Mouse (Mus musculus): ENCODE measurements around the gene Tmco1.

The Tmco1 gene

DNA sequence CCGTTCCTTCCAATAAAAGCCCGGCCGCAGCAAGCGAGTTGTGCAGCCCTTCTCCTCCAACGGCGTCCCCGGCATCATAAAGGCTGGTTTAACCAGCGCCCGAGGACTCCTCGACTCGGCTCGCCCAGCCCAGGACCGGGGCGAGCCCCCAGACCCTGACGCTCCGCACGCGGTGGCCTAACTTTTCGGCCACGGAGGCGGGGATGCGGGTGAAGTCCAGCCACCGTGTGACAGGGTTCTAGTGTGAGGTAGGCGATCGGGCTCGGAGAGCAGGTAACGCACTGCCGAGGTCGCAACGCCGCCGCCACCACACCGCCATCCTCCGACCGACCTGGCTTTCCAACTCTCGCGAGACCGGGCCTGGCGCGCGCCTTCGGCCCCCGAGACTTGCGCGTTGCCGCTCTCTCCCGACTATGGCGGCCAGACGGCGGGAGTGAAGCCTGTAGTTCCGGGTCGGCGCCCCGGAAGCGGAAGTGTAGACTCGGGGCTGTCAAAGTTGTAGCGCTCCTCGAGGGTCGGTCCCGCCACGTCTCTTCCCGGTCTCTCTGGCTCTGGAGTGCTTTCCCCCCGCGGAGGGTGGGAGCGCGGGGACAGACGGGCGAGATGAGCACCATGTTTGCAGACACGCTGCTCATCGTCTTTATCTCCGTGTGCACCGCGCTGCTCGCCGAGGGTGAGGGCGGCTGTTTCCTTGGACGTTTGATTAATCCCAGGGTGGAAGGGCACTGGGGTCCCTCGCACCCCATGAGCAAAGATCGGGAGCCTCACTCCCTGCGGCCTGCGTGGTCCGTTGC, at the start of gene Tmco1:
Gene Tmco1 (plus strand): TSS at position 118 of the 794 bp plus-strand sequence.
- peak; percentile 90 for DNase-seq (ENCODE audit: low read depth, low spot score)

DNA sequence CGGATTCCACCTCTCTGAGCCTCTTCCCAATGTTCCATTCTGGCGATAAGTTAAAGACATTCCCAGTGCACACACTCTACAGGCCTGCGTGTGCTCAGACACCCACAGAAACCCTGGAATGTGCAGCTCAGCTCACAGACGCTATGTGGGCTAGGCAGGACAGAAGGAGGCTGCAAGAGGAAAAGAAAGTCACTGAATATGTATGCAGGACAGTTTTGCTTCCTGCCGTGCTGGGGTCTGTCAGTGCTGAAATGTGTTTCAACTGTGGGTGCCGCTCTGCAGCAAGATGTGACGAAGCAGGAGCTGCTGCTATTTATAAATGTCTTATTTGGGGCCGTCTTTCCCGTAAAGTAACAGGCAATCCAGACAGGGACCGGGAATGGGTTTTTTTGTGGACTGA, 48.5 kb upstream of the Tmco1 start:
- DNase-seq (ENCODE audit: low read depth, low spot score), result no peak

DNA sequence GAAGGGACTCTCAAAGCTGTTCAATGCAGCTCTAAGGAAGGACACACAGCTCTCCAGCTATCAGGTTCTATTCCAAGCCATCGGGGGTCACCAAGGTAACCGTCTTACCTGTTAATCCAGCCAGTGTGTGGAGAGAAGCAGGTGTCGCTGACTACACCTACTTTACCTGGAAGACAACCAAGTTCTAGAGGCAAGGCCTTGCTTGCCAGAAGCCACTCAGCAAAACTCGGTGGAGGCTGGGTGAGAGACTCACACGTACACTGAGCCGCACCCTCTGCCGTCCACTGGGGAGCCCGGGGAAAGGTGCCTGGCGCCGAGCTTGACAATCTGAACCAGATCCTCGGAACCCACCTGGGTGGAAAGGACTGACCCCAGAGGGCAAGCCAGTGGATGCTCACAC, 46.4 kb upstream of the Tmco1 start:
- no peak for DNase-seq (ENCODE audit: low read depth, low spot score)

DNA sequence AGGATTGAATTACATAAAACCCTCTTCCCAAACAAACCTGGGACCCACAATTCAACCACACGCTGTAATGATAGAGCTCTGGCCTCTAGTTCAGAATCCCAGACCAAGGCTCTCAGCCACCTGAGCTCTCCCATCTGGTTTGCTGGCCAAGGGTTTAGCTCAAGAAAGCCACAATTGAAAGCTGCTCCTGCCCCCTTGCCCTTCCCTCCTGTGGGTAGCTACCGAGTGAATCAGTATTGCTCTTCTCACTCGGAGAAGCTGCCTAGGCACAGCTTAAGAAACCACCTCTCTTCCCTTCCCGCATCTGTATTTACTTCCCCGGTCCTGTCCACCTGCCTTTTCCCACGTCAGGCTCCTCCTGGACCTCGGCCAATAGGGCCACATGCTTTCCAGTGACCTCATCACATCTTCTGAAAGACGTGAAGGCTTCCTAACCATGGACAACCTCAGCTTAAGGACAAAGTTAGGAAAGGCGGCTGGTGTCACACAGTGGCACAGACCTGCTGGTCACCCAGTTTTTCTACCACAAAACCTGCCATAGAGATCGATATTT, 45.6 kb upstream of the Tmco1 start:
- DNase-seq (ENCODE audit: low read depth, low spot score), result no peak

DNA sequence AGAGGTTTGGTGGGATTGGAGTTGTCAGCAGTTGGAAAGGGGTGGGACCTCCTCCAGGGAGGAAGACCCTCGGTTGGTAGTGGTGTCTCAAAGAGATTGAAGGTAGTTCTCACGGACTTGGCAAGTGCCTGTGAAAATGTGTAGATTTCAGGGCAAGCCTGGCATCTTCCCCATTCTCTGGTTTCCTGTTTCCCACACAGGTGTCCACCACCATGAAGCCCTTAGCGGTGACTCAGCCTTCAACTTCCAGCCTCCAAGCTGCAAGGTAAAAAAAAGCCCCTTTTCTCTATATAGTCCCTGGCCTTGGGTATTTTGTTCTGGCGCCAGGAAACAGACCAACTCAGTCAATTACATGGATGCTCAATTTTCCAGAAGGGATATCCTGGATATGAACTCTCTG, 42.8 kb upstream of the Tmco1 start:
- DNase-seq (ENCODE audit: low read depth, low spot score), result no peak

DNA sequence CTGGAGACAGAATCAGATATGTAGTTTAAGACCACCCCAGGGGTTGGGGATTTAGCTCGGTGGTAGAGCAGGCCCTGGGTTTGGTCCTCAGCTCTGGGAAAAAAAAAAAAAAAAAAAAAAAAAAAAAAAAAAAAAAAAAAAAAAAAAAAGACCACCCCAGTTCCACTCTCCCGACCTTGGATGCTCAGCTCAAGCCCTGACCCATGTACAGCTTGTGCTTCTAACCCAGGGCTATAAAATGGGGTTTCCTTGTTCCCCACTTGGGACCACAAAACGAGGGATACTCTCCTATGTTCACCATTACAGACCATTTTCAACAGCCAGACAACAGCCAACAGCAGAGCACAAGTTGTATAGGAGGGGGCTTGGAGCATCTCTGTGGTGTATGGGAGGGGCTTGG, 41.5 kb upstream of the Tmco1 start:
- no peak for DNase-seq (ENCODE audit: low read depth, low spot score)

DNA sequence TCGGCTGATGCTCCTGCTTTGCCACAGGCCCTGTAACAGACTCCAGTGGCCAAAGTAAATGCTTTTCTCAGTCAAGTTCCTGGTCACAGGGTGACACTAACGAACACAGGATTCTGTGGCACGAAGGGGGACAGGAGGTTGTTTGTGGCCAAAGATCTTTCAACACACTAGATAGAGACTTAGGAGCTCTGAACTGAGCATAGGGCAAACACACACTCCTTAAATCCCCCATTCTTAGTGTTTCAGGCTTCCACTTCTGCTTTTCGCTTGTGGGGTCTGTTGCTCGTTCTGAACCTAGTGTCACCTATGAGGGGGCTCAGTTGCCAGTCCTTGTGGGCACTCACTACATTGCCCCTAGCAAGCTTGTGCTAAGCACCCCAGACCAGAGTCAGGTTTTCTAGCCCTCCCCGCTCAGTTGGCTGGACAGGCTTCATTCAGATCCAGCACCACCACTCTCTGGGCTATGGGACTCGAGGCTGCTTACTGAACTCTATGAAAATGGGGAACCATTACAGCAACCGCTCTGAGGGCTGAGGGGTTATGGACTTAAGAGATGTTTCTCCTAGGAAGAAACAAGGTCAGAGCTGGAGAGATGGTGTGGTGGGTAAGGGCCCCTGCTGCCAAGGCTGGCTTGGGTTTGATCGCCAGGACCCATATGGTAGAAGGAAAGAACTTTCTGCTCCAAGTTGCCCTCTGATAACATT, 39.7 kb upstream of the Tmco1 start:
- DNase-seq (ENCODE audit: low read depth, low spot score), result no peak

DNA sequence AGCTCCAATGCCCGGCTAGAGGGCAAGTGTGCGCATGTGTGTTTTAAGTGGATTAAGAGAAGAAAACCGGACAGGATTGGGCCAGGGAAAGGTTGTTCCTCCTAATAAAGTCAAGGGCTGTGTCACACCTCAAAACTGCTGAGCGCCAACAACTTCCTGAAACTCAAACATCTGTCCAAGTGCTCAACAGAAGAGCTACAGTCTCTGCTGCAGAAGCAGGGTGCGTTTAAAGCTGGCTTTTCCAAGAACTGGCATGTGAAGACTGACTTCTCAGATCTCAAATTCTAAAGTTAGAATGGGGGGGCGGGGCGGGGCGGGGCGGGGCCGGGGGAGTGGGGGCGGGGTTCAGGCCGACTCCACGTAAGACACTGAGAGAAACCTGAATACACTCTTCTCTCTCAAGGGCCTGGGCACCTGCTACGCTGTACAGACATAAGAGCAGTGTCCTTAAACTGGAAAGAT, 38.8 kb upstream of the Tmco1 start:
- DNase-seq (ENCODE audit: low read depth, low spot score), result no peak

DNA sequence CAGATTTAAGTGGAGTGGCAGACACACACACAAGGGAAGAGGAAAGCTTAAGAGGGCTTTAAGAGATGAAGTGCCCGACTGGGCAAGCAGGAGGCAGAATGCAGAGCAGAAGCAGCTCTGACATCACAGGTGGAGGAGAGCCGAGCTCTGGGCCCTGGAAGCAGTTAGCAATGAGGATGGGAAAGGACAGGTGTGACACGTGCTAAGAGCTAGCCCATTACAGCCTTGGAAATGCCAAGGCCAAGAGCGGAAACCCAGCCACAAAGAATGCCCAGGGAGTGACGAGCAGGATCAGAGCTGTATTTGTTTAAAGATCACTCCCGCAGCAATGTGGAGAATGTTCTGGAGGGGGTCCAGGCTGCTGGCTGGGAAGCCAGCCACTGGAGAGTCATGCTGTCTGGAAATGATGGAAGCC, 38.3 kb upstream of the Tmco1 start:
- DNase-seq (ENCODE audit: low read depth, low spot score), result no peak

DNA sequence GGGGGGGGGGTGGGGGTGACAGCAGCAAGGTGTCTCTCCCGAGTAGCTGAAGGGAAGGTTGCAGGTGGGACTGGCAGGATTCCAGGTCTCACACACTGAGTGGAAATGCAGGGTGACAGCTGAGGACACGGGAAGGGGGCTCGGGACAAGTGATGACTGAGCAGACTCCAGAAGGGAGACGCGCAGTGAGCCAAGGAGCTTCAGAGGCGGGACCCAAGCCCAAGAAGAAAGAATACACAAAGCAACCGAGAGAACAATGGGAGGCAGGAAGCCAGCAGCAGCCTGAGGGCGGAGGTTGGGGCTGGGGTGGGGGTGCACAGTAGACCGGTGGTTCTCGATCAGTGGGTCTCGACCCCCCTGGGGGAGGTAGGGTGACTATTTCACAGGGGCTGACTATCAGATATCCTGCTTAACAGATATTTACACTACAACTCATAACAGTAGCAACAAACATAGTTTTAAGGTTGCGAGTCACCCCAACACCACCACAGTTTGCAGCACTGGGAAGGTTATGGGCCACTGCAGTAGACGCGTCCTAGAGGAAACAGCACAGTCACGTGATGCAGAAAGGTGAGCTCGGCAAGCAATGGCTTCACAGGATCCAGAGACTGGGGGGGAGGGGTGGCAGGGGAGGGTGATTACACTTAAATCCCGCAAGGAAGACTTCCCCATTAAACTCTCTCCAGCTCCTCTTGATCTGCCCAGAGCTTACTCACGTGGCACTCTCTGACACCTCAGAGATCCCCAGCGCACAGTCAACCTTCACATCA, 37.7 kb upstream of the Tmco1 start:
- DNase-seq (ENCODE audit: low read depth, low spot score), result no peak

DNA sequence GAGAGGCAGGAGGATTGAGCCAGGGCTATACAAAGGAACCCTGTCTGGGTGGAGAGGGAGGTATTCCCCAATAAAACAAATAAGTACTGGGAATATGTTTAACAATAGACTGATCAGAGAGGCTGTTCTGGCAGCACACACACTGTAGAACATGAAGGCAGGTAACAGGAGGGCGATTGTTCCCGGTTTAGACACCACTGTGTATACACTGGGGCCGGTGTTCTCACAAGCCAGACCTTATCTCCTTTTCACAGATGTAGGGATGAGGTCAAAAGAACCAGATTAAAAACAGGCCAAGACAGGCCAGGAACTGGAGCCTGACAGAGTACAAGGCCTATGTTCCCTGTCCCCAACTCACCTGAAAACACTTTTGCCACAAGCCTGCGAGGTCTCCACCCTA, 36.9 kb upstream of the Tmco1 start:
- peak; percentile 59 for DNase-seq (ENCODE audit: low read depth, low spot score)

DNA sequence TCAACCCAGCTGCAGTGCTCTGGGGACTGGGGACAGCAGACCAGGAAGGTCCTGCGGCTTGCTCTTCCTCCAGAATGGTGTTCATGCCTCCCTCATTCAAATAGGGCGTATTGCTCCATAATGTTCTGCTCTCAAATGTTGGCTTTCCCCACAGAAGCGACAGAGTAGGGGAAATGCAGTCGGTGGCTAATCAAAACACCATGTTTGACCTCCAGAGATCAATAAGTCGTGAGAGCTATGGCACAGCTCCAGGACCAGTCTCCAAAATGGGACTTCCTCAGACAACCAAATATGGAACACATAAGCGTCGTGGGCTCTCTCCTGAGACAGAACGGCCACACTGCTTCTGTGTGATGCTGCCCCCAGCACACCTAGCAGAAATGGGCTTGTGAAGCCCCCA, 36.3 kb upstream of the Tmco1 start:
- no peak for DNase-seq (ENCODE audit: low read depth, low spot score)

DNA sequence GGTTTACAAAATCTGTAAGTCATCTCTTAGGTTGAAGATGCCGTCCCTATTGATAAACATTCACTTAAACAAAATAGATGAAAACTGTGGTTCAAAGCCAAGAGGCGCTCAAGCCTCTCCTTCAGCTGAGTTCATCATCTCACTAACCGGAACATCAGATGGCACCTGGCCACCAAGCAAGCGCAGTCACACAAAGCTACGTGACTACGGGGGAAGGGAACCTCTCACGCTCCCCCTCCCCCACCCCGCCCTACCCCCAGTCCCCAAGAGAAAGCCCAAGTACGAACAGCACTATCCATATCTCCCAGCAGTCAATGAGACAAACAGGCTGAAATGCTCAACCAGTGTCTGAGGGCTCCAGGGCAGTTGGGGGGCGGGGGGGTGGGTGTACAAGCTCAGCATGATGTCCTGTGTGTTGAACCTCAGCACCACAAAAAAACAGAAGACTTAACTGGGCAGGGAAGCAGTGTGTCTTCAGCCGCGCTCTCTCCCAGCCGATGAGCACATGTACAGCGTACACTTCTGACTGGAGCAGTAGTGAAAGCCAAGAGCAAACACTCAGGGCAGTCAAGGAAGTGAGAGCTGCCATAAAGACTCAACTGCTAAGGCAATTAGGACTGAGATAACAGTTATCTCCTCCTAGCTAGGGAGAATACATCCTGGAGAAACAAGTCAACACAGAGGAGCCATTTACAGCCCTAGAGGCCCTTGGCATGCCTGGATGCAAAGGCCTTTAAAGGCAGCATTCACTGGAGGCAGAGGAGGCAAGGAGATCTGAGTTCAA, 34.6 kb upstream of the Tmco1 start:
- DNase-seq (ENCODE audit: low read depth, low spot score), result no peak

DNA sequence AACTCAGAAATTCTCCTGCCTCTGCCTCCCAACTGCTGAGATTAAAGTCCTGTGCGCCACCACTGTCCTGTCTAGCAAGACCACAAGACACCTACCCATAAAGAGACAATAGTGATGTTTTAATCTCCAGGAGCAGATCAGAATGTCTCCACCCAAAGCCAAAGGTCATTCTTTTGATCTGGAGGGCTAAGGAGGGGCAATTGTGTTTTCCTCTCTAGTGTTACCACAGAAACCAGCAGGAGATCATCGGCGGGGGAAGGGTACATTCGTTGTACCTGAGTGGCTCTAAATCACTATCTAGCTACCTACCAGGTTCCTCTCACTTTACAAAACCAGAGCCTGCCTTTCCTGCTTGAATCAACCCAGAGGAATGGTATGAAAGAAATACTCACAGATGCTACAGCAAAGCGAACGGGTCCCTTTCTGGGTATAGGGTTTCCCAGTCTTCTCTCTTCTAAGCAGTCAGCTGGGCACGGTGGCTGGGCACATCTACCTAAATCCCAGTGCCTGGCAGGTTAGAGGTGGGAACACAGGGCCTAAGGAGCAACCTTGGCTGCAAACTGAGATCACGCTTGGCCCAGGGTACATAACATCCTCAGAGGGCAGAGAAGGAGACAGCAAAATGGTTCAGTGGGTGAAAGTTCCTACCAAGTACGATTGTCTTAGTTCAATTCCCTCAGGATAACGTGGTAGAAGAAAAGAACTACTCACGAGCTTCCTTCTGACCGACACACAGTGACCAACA, 33.4 kb upstream of the Tmco1 start:
- no peak for DNase-seq (ENCODE audit: low read depth, low spot score)

DNA sequence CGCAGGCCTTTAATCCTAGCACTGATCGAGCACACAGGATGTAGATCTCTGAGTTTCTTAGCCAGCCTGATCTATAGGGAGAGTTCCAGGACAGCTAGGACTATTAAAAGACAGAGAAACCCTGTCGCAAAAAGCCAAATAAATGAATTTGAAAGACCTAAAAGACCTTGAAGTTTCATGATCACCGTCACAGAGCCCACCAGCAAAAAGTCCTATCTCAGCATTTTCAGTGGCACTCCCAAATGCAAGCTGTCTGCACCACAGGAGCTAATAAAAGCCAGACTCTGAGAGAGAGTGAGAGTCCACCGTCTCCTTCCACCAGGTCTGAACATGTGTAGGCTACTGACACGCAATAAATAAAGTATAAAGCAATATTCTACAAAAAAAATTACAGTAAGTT, 29.8 kb upstream of the Tmco1 start:
- no peak for DNase-seq (ENCODE audit: low read depth, low spot score)

DNA sequence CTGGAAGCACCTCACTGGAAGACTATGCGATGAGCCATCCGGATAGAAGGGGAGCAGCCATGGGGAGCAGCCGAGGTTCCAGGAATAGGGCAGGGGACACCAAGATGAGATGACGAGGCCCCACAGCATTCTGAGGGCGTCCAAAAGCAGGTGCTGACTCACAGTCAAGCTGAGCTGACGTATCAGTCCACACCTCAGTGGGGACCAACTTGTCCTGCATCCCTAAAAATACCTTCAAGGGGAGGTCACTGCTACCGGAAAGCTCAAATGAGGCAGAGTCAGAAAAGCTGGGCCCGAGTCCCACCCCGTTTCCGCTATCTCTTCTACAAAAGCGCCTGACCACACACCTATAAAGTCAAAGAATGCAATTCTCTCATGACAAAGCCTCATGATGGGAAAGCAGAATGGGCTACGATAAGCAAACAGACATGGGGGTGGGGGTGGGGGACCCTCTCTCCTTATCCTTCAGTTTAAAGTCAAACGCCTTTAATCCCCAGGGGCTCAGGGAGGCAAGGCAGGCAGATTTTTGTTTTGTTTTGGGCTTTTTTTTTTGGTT, 28.9 kb upstream of the Tmco1 start:
- DNase-seq (ENCODE audit: low read depth, low spot score), result no peak

DNA sequence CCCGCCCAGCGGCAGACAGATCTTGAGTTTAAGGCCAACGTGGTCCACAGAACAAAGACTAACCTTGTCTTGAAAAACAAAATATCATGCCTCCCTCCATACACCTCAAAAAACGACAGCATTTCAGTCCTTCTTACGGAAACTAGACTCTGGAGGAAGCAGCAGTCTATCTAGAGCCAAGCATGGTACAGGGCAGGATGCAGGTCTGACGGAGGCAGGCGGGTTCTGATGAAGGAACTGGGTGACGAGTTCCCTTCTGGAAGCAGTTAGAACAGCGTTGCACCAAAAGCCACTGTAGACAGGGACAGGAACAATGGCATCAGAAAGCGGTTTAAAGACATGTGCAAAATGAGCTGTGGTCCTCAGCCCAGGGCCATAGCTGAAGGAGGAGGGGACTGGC, 28.1 kb upstream of the Tmco1 start:
- DNase-seq (ENCODE audit: low read depth, low spot score), result no peak

DNA sequence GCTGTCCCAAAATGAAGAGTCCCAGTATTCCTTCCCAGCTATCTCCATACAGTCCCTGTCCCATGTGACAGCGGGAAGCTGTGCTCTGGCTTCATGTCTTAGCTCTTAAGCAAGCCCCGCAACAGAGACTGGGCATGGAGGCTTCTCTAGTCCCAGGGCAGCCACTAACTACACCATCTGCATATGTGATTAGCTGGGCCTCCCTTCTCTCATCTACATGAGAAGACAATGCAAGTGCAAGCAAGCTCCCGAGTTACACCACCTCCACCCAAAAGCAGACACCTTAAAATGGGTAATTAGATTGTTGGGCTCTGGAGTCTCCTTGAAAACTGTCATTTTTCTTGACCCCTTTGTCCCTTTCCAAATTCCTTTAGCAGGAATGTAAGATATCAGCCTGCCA, 26.1 kb upstream of the Tmco1 start:
- no peak for DNase-seq (ENCODE audit: low read depth, low spot score)

DNA sequence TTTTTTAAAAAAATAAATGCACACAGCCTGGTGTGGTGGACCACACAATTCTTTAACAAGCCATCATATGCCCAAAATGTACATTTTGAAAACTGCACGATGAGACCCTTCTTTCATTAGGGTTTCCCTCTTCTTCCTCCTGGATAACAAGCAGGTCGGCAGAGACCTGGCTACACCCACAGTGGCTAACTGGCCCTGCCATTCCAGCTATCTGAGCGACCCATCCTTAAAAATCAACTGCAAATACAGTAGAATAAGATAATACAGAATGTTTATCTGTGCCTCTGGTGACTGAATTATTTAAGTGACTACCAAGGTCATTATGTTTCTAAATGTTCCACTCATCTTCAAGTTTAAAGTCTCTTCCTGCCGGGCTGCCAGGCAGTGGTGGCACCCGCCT, 25.4 kb upstream of the Tmco1 start:
- DNase-seq (ENCODE audit: low read depth, low spot score), result no peak

Data from c-Kit-negative CD71-positive TER-119-positive erythroid progenitor cells, embryonic 14.5 days (primary cell).